Mouse (Mus musculus) limb, embryonic 15.5 days (tissue): Measurements from ENCODE around the gene Haus8. TPM values are rescaled to one million over a fixed set of nuclear protein-coding genes. Genes with fewer than 3 reads are reported as not detected.
"Not testable (repeated sequence)": the region's sequence is repeated elsewhere in the genome, so short reads cannot be mapped to it uniquely, and the experiment has no call there.

ENCODE experiments used
- ATAC-seq: fragments of 200-750 bp; cut with Nextera tagmentation; 2 replicates; pipeline ENCODE4 v1.8.0; 2017; ENCODE audit warnings: low read depth, moderate TSS enrichment; ENCODE audit not compliant: insufficient number of reproducible peaks, low FRiP score, low TSS enrichment
- H3K27ac ChIP-seq: fragments of 300-500 bp; sonication (generic); 2 replicates; pipeline ENCODE4 v1.5.1; 2015; ENCODE audit warnings: moderate library complexity, mild to moderate bottlenecking, inconsistent platforms
- H3K27me3 ChIP-seq: fragments of 300-500 bp; sonication (generic); 2 replicates; pipeline ENCODE4 v1.6.1; 2015; ENCODE audit warnings: inconsistent platforms
- H3K36me3 ChIP-seq: fragments of 300-500 bp; sonication (generic); 2 replicates; pipeline ENCODE4 v1.6.1; 2015; ENCODE audit warnings: inconsistent platforms
- H3K4me1 ChIP-seq: fragments of 300-500 bp; sonication (generic); 2 replicates; pipeline ENCODE4 v1.6.1; 2015; ENCODE audit warnings: inconsistent platforms
- H3K4me2 ChIP-seq: fragments of 300-500 bp; sonication (generic); 2 replicates; pipeline ENCODE4 v1.6.1; 2015; ENCODE audit warnings: mild to moderate bottlenecking, inconsistent platforms
- H3K4me3 ChIP-seq: fragments of 300-500 bp; sonication (generic); 2 replicates; pipeline ENCODE4 v1.5.1; 2015; ENCODE audit warnings: mild to moderate bottlenecking, inconsistent platforms
- H3K9ac ChIP-seq: fragments of 300-500 bp; sonication (generic); 2 replicates; pipeline ENCODE4 v1.6.1; 2015; ENCODE audit warnings: inconsistent platforms
- H3K9me3 ChIP-seq: fragments of 300-500 bp; sonication (generic); 2 replicates; pipeline ENCODE4 v1.6.1; 2016; ENCODE audit warnings: inconsistent platforms
- WGBS: fragments of 180-500 bp; shearing (Covaris S2); methylation state at CpG from one replicate; pipeline ENCODE4 v1.1.7; 2015; 5-methylcytosine and 5-hydroxymethylcytosine counted together
- polyA plus RNA-seq: library from polyadenylated mRNA; unstranded; fragments of >200 nt; fragmentation: Nextera tagmentation; extraction: Ambion mirVana; gene quantifications from 2 replicates; pipeline ENCODE4 v1.2.1, GENCODE M21; 2015

Gene Haus8
- 52.2 and 54.9 TPM in 2 replicates for polyA plus RNA-seq

DNA sequence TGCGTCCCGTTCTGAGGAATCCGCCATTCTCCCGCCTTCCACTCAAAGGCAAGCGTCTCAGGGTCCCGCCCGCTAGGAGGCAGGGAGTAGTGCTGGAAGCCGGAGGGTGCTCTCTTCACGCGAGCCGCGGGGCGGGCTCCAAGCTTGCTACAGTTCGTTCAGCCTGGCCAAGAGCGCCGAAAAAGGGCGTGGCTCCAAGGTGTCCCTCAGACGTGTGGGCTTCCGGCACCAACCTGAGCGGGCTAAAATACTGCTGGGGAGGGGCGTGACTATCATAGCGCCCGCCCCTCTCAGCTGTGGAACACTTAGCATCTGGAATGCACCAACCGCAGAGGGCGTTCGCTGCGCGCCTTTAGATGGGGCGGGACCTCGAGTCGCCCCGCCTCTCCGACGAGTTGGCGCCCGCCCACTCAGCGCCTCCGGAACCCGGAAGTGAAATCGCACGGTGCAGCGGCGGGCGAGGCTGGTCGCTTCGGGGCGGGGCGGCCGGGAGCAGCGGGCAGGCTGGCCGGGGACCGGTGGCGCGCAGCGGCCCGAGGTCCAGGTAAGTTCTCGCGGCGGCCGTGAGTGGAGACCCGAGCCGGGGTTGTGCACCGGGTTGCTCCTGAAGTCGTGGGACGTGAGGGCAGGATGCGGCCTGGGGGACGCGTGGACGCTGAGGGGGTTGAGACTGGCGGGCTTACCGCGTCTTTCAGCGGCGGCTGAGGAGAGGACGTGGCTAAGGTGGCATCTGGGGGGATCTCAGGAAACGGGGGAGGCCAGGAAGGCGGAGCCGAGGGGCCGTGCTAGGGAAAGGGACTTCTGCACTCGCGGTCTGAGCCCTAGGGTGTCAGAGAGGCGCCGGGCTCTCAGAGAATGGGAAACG lies at the start of gene Haus8, which contains the start of gene Myo9b:
Haus8 (minus strand) TSS at position 649 of the 865 bp plus-strand sequence.
Myo9b (plus strand) TSS at position 429 of the 865 bp plus-strand sequence.
- Histone ChIP-seq H3K9ac (peak within 1 kb of the TSS; percentile 79), H3K9me3 (no peaks in the 10 kb centered on the region), H3K36me3 (0 out of 2 replicates have a peak, but pooled peaks cover 3% of the 10 kb centered on the region), H3K27ac (peak within 1 kb of the TSS; percentile 85), H3K4me2 (peak within 1 kb of the TSS; percentile 73), H3K27me3 (no peaks in the 10 kb centered on the region), H3K4me3 (peak within 1 kb of the TSS; percentile 90), H3K4me1 (peaks cover 25% of the 10 kb centered on the region)
- under 1% methylated on average over 84 of the region's 84 CpGs for WGBS
- peak; percentile 98 for ATAC-seq

DNA sequence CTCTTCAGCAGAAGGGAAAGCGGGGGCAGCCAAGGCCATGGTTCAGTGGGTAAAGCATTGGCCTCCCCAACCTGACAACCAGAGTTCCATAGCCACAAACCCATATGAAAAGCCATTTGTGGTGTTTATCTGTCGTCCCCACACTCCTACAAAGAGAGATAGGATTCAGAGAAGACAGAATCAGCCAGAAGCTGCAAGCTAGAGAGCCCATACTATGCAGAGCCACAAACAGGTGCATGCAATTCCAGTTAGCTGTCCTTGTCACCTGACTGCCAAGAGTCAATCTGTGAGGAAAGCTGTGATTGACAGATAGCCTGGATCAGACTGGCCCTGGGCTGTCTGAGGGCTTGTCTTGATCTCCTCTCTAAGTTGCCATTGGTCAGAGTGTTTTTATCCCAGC lies 47.0 kb upstream of the Haus8 start:
- H3K27ac ChIP-seq, ATAC-seq, H3K9ac ChIP-seq, H3K4me2 ChIP-seq, H3K4me3 ChIP-seq, H3K4me1 ChIP-seq, H3K27me3 ChIP-seq, H3K9me3 ChIP-seq: not testable (repeated sequence)
- 77% methylated on average over 2 of the region's 2 CpGs for WGBS
- H3K36me3 ChIP-seq: peaks cover 65% of the 10 kb centered on the region

DNA sequence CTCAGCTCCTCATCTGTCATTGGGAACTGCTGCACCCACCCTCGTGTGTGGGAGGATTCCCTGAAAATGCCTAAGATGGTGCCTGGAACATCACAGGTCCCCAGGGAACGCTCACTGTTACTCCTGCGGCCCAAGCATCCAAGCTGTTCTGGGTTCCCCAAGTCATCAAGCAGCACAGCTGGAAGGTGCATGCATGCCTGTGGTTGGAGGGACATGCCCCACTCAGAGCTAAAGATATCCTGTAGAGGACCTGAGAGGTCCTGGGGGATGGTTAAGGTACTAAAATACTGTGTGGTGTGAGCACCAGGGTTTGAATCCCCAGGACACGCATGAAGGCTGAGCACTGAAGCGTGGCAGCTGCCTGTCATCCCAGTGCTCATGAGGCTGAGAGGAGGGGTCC lies 45.9 kb upstream of the Haus8 start:
- not testable (repeated sequence) for H3K27ac ChIP-seq, H3K9ac ChIP-seq, H3K9me3 ChIP-seq, ATAC-seq, H3K27me3 ChIP-seq, H3K4me3 ChIP-seq, H3K4me2 ChIP-seq, H3K4me1 ChIP-seq
- H3K36me3 ChIP-seq: peaks cover 54% of the 10 kb centered on the region
- 90% methylated on average over 5 of the region's 5 CpGs for WGBS

DNA sequence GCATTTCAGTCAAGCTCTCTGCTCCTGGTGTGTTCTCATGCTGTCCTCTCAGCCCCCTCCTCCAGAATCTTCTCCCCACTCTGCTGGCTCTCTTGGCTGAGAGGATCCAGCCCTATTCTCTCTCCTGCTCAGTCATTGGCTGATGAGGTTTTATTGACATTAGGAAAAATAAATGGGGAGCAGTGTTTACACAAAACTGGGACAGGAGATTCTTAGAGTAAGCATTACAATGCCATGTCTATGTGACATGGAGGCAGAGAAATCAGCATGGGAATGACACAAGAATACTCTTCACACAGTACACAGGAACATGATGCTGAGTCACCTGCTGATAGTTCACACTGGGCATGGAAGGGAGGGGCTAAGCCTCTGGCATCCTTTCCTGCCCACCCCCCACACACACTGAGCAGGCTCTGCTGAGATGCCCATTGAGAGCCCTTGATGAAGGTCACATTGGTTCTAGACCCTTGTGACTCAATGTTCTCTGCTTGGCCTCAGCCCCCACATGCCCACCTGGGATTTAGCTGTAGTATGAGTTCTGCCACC lies 43.8 kb upstream of the Haus8 start:
- H3K9ac ChIP-seq: no peak overlapping the region
- H3K36me3 ChIP-seq: peaks cover 36% of the 10 kb centered on the region
- H3K4me2 ChIP-seq: no peak overlapping the region
- H3K9me3 ChIP-seq: no peaks in the 10 kb centered on the region
- no peak overlapping the region for H3K4me3 ChIP-seq
- no peak for ATAC-seq
- H3K27me3 ChIP-seq: no peaks in the 10 kb centered on the region
- H3K27ac ChIP-seq: no peak overlapping the region
- H3K4me1 ChIP-seq: peaks cover 10% of the 10 kb centered on the region

DNA sequence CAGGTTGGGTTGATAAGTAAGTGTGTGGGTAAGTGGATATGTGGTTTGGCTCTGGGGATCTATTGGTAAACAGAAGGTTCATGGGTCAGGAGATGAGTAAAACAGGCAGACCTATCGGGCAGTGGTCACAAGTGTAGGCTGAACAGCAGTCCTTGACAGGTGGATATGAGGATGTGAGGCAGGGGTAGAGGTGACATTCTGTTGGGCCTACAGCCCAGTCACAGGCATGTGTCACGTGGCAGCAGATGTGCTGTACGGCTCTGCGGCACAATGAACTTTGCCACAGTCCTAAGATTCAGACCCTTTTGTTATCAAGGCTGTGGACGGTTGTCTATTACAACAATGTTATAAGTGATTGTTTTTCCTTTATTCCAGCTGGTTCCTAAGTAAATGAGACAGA lies 43.2 kb upstream of the Haus8 start:
- H3K27ac ChIP-seq: no peak overlapping the region
- ATAC-seq: no peak
- peaks cover 32% of the 10 kb centered on the region for H3K36me3 ChIP-seq
- H3K4me3 ChIP-seq: no peak overlapping the region
- no peak overlapping the region for H3K9ac ChIP-seq
- H3K27me3 ChIP-seq: no peaks in the 10 kb centered on the region
- H3K4me1 ChIP-seq: peaks cover 10% of the 10 kb centered on the region
- 94% methylated on average over 5 of the region's 5 CpGs for WGBS
- H3K4me2 ChIP-seq: no peak overlapping the region
- no peaks in the 10 kb centered on the region for H3K9me3 ChIP-seq

DNA sequence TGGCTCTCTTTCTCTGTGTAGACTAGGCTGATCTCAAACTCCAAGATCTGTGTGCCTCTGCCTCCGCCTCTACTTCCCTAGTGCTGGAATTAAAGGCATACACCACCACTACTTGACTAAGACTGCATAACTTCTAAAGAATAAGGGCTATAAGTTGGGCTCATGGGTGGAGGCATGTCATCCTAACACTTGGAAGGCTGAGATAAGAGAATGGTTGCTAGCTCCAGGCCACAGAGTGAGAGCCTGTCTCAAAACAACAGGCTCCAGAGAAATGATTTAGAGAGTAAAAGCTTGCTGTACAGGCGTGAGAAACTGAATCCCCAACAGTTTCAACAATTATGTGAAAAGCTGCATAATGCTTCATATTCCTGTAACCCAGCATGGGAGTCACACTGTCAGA lies 41.2 kb upstream of the Haus8 start:
- Histone ChIP-seq H3K27me3 (no peaks in the 10 kb centered on the region), H3K9me3 (no peaks in the 10 kb centered on the region), H3K4me1 (peaks cover 10% of the 10 kb centered on the region), H3K4me3 (no peak overlapping the region), H3K4me2 (no peak overlapping the region), H3K36me3 (peaks cover 28% of the 10 kb centered on the region), H3K27ac (no peak overlapping the region), H3K9ac (no peak overlapping the region)
- WGBS: 93% methylated on average over 2 of the region's 2 CpGs
- no peak for ATAC-seq

DNA sequence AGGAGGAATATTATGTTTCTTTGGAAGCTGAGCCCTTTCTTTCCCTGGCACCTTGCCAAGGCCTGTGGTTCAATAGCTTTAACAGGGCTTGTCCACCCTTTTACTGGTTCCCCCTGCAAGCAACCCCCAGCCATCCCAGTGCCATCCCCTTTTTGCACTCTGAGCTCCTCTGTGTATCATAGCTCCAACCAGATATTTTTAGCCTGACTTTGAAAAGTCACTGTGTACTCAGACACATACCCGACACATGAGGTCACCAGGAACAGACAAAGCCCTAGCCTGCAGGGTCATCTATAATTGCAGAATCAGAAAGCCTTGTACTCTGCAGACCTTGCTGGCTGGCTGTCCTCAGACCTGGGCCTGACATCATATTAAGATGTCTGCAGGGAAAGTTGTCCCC lies 40.0 kb upstream of the Haus8 start:
- no peak overlapping the region for H3K4me2 ChIP-seq
- H3K9me3 ChIP-seq: no peaks in the 10 kb centered on the region
- H3K27me3 ChIP-seq: no peaks in the 10 kb centered on the region
- peaks cover 10% of the 10 kb centered on the region for H3K4me1 ChIP-seq
- peak; percentile 74 for ATAC-seq
- WGBS: 53% methylated on average over 1 of the region's 1 CpGs
- peaks cover 25% of the 10 kb centered on the region for H3K36me3 ChIP-seq
- H3K27ac ChIP-seq: peak overlapping the region; percentile 22
- H3K9ac ChIP-seq: no peak overlapping the region
- no peak overlapping the region for H3K4me3 ChIP-seq

DNA sequence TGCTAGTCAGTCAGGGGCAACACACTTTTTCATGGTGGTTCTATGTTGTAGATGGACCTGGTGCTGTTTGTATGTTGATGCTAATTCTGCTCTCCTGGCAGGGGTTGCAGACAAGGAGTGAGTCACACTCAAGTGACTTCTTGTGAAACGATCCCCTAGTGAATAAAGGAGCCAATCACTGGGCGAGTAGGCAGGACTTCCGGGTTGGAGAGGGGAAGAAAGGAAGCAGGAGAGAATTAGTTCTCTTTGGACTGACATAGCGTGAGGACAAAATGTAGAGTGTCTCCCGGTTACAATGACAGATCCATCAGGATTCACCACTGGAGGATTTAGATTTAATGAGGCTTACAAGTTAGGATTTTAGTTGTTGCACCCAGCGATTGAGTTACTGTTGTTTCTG lies 37.7 kb upstream of the Haus8 start:
- 79% methylated on average over 6 of the region's 6 CpGs for WGBS
- H3K36me3 ChIP-seq: peaks cover 4% of the 10 kb centered on the region; the same call in 1 of the 2 replicates
- no peak overlapping the region for H3K4me2 ChIP-seq
- no peaks in the 10 kb centered on the region for H3K9me3 ChIP-seq
- no peak overlapping the region for H3K9ac ChIP-seq
- H3K4me3 ChIP-seq: no peak overlapping the region
- peaks cover 10% of the 10 kb centered on the region for H3K4me1 ChIP-seq
- no peak overlapping the region for H3K27ac ChIP-seq
- no peak for ATAC-seq
- no peaks in the 10 kb centered on the region for H3K27me3 ChIP-seq

DNA sequence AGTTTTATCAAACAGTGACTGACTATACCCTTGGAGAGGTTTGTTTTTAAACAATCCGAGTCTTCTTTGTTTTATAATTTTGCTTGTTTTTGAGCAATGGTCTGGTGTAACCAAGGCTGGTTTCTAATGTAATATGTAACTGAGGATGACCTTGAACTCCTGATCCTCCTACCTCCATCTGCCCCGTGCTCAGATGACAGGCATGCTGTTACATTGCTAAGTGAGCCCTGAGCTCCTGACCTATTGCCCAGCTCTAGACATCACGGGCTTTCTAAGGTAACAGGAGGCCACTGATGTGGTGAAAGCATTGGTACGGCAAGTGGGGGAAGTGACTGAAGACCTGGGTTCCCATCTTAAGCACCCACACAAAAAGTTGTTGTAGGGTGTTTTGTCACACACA lies 35.2 kb upstream of the Haus8 start:
- Histone ChIP-seq H3K27me3 (no peaks in the 10 kb centered on the region), H3K4me2 (no peak overlapping the region), H3K27ac (no peak overlapping the region), H3K9ac (no peak overlapping the region), H3K9me3 (no peaks in the 10 kb centered on the region), H3K4me1 (peaks cover 8% of the 10 kb centered on the region), H3K4me3 (no peak overlapping the region), H3K36me3 (peaks cover 14% of the 10 kb centered on the region)
- 86% methylated on average over 4 of the region's 4 CpGs for WGBS
- ATAC-seq: no peak

DNA sequence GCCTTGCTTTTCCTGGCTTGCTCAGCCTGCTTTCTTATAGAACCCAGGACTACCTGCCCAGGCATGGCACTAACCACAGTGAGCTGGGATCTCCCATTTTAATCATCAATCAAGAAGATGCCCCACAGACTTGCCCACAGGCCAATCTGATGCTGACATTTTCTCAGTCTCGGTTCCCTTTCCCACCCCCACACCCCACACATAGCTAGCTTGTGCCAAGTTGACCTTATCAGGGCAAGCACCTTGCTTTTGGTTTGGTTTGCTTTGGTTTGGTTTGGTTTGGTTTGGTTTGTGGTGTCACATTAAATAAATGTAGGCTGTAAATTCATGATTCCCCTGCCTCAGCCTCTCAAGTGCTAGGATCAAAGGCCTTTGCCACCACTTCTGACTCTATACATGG lies 34.6 kb upstream of the Haus8 start:
- Histone ChIP-seq H3K36me3 (peaks cover 19% of the 10 kb centered on the region), H3K9ac (no peak overlapping the region), H3K4me1 (peaks cover 3% of the 10 kb centered on the region; the same call in 1 of the 2 replicates), H3K9me3 (no peaks in the 10 kb centered on the region), H3K27me3 (no peaks in the 10 kb centered on the region), H3K4me3 (no peak overlapping the region), H3K27ac (no peak overlapping the region), H3K4me2 (no peak overlapping the region)
- 71% methylated on average over 1 of the region's 1 CpGs for WGBS
- ATAC-seq: no peak

DNA sequence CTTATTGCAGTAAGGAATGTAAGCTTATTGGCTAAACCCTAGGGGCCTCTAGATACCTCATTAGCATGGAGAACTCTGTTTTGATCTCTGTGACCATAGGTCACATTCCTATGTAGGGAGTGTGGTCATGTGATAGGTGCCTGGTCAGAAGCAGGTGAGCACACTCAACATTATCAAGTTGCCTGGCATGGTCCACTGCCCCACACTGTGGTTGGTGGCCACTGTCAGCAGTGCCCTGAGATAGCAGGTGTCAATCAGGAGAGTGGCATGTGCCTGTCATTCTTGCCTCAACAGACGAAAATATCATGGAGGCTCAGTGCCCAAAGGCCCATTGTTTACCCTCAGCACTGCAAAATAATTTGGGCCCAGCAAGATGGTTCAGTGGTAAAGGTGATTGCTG lies 33.3 kb upstream of the Haus8 start:
- WGBS: 74% methylated on average over 1 of the region's 1 CpGs

DNA sequence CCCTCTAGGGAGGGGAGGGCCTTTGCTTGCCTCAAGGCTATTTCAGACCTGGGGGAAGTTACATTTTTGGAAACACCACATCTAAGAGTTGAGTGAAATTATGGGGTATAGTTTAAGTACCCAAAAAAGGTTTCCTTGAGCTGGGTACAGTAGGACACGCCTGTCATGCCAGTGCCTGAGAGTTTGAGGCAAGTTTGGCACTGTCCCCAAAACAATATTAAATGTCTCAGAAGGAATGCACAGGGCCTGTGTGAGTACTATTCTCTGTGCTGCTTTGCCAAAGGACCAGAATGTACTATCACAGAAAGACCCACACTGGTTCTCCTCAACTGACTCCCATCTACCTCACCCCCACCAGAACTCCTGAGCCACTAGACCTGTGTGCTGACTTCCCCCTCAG lies 30.9 kb upstream of the Haus8 start:
- Histone ChIP-seq H3K9me3 (no peaks in the 10 kb centered on the region), H3K4me2 (no peak overlapping the region), H3K27ac (no peak overlapping the region), H3K27me3 (no peaks in the 10 kb centered on the region), H3K4me1 (no peaks in the 10 kb centered on the region), H3K9ac (no peak overlapping the region), H3K4me3 (no peak overlapping the region), H3K36me3 (peaks cover 30% of the 10 kb centered on the region)
- ATAC-seq: no peak
- whole genome bisulfite sequencing: 68% methylated on average over 1 of the region's 1 CpGs

More for the DNA sequence above, 33.3 kb upstream of the Haus8 start:
- Histone ChIP-seq H3K4me1 (no peaks in the 10 kb centered on the region), H3K9ac (no peak overlapping the region), H3K36me3 (peaks cover 30% of the 10 kb centered on the region), H3K27ac (no peak overlapping the region), H3K4me3 (no peak overlapping the region), H3K27me3 (no peaks in the 10 kb centered on the region), H3K4me2 (no peak overlapping the region), H3K9me3 (no peaks in the 10 kb centered on the region)
- ATAC-seq: no peak
